Mouse (Mus musculus) forebrain, postnatal 0 days (tissue): ENCODE measurements at regions not wholly inside any gene's neighbourhood (a gene's known extent, or its start where the extent isn't known, plus 50 kb on each side); places are given as distances from the start of the nearest gene placed in this dataset.

Source experiments
- ATAC-seq: fragments of 200-750 bp; cut with Nextera tagmentation; 2 replicates; pipeline ENCODE4 v1.8.0; 2017; ENCODE audit warnings: mild to moderate bottlenecking, moderate library complexity
- DNase-seq: peaks from one replicate; pipeline ENCODE4 v3.0.0-alpha.2; 2015
- H3K27ac ChIP-seq: fragments of 300-500 bp; sonication (generic); 2 replicates; pipeline ENCODE4 v1.5.1; 2014; ENCODE audit warnings: low read depth, mild to moderate bottlenecking, antibody characterized with exemption, low read length, moderate library complexity, mixed read lengths
- H3K27me3 ChIP-seq: fragments of 300-500 bp; sonication (generic); 2 replicates; pipeline ENCODE4 v1.6.1; 2014; ENCODE audit warnings: mild to moderate bottlenecking, low read length, mixed read lengths; ENCODE audit not compliant: insufficient read depth
- H3K36me3 ChIP-seq: fragments of 300-500 bp; sonication (generic); 2 replicates; pipeline ENCODE4 v1.6.1; 2014; ENCODE audit warnings: mild to moderate bottlenecking, moderate library complexity; ENCODE audit not compliant: insufficient read depth
- H3K4me1 ChIP-seq: fragments of 300-500 bp; sonication (generic); 2 replicates; pipeline ENCODE4 v1.6.1; 2014; ENCODE audit warnings: antibody characterized with exemption; ENCODE audit not compliant: insufficient read depth
- H3K4me2 ChIP-seq: fragments of 300-500 bp; sonication (generic); 2 replicates; pipeline ENCODE4 v1.6.1; 2014; ENCODE audit warnings: low read depth, mild to moderate bottlenecking, moderate library complexity
- H3K4me3 ChIP-seq: fragments of 300-500 bp; sonication (generic); 2 replicates; pipeline ENCODE4 v1.5.1; 2014; ENCODE audit warnings: low read depth, low read length, mixed read lengths
- H3K9ac ChIP-seq: fragments of 300-500 bp; sonication (generic); 2 replicates; pipeline ENCODE4 v1.6.1; 2014; ENCODE audit warnings: mild to moderate bottlenecking
- H3K9me3 ChIP-seq: fragments of 300-500 bp; sonication (generic); 2 replicates; pipeline ENCODE4 v1.6.1; 2016; ENCODE audit warnings: low read length
- CTCF ChIP-seq: sonication (generic); IDR thresholded peaks from 2 replicates; pipeline ENCODE4 v1.5.1; 2016; ENCODE audit warnings: antibody characterized with exemption, control low read depth, low read depth
- WGBS: fragments of 180-500 bp; shearing (Covaris S2); extraction: QIAGEN DNeasy Blood & Tissue Kit; methylation state at CpG from one replicate; pipeline ENCODE4 v1.1.7; 2014; 5-methylcytosine and 5-hydroxymethylcytosine counted together

GRCm38 (mm10) chr7:66545184-66545583 lies 117.9 kb upstream of the Aldh1a3 start:
- H3K4me3 ChIP-seq, result no peak overlapping the region
- H3K4me1 ChIP-seq, result no peaks in the 10 kb centered on the region
- no peak overlapping the region for H3K27ac ChIP-seq
- no peak overlapping the region for H3K4me2 ChIP-seq
- 80% methylated on average over 9 of the region's 9 CpGs for WGBS
- ATAC-seq, result no peak
- no peaks in the 10 kb centered on the region for H3K9me3 ChIP-seq
- no peak for TF ChIP-seq CTCF
- H3K27me3 ChIP-seq, result no peaks in the 10 kb centered on the region
- DNase-seq, result no peak
- no peak overlapping the region for H3K9ac ChIP-seq
- H3K36me3 ChIP-seq, result no peaks in the 10 kb centered on the region

DNA sequence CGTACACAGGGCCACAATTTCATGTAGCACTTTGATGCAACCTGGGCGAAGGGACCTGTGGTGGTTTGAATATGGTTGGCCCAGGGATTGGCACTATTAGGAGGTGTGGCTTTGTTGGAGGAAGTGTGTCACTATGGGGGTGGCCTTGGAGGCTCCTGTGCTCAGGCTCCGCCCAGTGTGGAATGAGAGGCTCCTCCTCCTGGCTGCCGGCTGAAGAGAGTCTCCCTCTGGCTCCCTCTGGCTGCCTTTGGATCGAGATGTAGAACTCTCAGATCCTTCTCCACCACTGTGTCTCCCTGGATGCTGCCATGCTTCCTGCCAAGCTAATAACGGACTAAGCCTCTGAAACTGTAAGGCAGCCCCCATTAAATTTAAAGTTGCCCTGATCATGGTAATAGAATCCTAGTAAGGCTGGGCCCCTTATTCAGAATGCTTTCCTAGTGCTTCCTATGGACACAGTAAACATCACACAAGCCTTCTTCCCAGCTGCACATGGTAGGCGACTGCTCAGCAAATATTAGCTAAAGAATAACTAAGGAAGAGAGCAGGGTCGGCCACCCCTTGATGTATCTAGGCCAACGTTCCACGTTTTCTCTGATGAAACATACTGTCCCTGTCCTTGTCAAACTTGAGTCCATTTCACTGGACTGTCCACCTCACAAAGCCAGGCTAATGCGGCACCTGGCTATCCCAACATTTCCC lies 117.2 kb upstream of the Aldh1a3 start:
- DNase-seq (no peak), ATAC-seq (no peak)
- H3K27me3 ChIP-seq, result no peaks in the 10 kb centered on the region
- H3K36me3 ChIP-seq, result no peaks in the 10 kb centered on the region
- no peak overlapping the region for H3K4me3 ChIP-seq
- H3K4me2 ChIP-seq, result no peak overlapping the region
- 83% methylated on average over 11 of the region's 11 CpGs for WGBS
- TF ChIP-seq CTCF, result 0 out of 2 replicates have a peak, but pooled peaks have one; percentile 13
- H3K9ac ChIP-seq, result no peak overlapping the region
- H3K27ac ChIP-seq, result no peak overlapping the region
- H3K4me1 ChIP-seq, result no peaks in the 10 kb centered on the region
- H3K9me3 ChIP-seq, result no peaks in the 10 kb centered on the region

DNA sequence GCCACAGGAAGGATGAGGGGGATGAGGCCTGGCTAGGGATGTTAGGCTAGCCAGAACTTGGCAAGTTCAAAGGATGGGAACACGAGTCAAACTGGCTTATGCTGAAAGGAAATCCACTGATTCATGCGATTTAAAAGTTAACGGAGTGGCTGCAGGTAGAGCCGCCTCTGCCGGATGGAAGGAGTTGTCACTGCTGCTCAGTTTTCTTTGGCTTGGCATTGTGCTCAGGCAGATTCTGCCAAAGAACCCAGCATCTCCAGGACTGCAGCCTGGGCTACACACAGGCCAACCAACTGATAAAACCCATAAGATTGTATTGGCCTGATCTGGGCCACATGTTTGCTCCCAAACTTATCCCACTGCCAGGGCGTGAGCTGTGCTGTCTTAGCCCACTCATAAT lies 105.3 kb upstream of the Aldh1a3 start:
- no peak for TF ChIP-seq CTCF
- H3K36me3 ChIP-seq, result no peaks in the 10 kb centered on the region
- no peaks in the 10 kb centered on the region for H3K9me3 ChIP-seq
- H3K9ac ChIP-seq, result no peak overlapping the region
- ATAC-seq (no peak), DNase-seq (no peak)
- H3K27me3 ChIP-seq, result no peaks in the 10 kb centered on the region
- H3K4me3 ChIP-seq, result no peak overlapping the region
- 84% methylated on average over 6 of the region's 6 CpGs for WGBS
- no peak overlapping the region for H3K4me2 ChIP-seq
- H3K27ac ChIP-seq, result no peak overlapping the region
- H3K4me1 ChIP-seq, result no peaks in the 10 kb centered on the region

- Histone ChIP-seq H3K27me3 (no peaks in the 10 kb centered on the region), H3K4me1 (no peaks in the 10 kb centered on the region), H3K27ac (no peak overlapping the region), H3K36me3 (no peaks in the 10 kb centered on the region), H3K4me3 (no peak overlapping the region), H3K9ac (no peak overlapping the region), H3K9me3 (no peaks in the 10 kb centered on the region), H3K4me2 (no peak overlapping the region)
- no peak for TF ChIP-seq CTCF
- WGBS, result 78% methylated on average over 8 of the region's 8 CpGs
- DNase-seq, result no peak
- ATAC-seq, result no peak
These were observed 104.7 kb upstream of the Aldh1a3 start for GRCm38 (mm10) chr7:66532048-66532447.

GRCm38 (mm10) chr7:66531111-66531510 lies 103.8 kb upstream of the Aldh1a3 start:
- ATAC-seq, result no peak
- no peaks in the 10 kb centered on the region for H3K36me3 ChIP-seq
- H3K9ac ChIP-seq, result no peak overlapping the region
- no peak overlapping the region for H3K27ac ChIP-seq
- 84% methylated on average over 7 of the region's 7 CpGs for WGBS
- no peak for TF ChIP-seq CTCF
- no peaks in the 10 kb centered on the region for H3K27me3 ChIP-seq
- DNase-seq, result no peak
- no peak overlapping the region for H3K4me2 ChIP-seq
- H3K9me3 ChIP-seq, result no peaks in the 10 kb centered on the region
- no peaks in the 10 kb centered on the region for H3K4me1 ChIP-seq
- no peak overlapping the region for H3K4me3 ChIP-seq

DNA sequence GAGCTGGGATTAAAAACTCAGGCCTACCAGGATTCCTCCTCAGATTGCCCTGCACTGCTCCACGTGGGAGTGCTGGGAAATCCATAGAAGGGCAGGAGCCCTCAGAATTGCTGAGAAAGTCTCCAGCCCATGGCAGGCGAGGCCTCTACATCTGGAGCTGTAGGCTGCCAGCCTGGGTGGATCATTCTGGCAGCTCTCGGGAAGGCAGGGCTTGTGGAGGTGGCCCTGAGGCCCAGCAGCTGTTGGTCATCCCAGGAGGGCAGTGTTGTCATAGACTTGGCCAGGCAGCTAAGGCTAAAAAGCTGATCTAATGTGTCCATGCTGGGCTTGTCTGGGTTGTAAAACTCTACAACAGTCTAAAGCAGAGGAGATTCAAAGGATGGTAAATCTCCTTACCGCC lies 101.6 kb upstream of the Aldh1a3 start:
- TF ChIP-seq CTCF, result no peak
- H3K9me3 ChIP-seq, result no peaks in the 10 kb centered on the region
- no peaks in the 10 kb centered on the region for H3K4me1 ChIP-seq
- no peak for DNase-seq
- H3K9ac ChIP-seq, result no peak overlapping the region
- ATAC-seq, result no peak
- H3K4me2 ChIP-seq, result no peak overlapping the region
- no peak overlapping the region for H3K4me3 ChIP-seq
- no peaks in the 10 kb centered on the region for H3K36me3 ChIP-seq
- no peak overlapping the region for H3K27ac ChIP-seq
- H3K27me3 ChIP-seq, result no peaks in the 10 kb centered on the region
- WGBS, result 83% methylated on average over 4 of the region's 4 CpGs

DNA sequence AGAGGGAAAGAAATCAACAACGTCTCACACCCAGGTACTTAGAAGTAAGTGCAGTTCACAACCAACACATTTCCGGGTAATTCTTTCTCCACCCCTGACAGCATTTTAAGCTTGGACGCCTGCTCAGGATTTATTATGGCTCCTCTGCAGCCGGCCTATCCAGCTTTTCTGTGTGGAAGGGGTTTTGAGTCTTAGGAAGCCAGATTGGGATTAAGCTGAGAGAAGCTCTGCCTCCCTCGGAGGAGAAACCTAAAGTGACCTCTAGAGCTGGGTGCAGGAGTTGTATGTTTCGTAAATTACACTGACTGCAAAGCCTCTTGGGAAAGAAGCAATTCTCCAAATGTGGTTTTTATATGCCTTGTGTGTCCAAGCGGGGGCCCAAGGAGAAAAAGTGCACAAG lies 96.6 kb upstream of the Aldh1a3 start:
- 62% methylated on average over 7 of the region's 7 CpGs for WGBS

More for the DNA sequence above, 96.6 kb upstream of the Aldh1a3 start:
- Histone ChIP-seq H3K36me3 (no peaks in the 10 kb centered on the region), H3K4me1 (no peaks in the 10 kb centered on the region), H3K9ac (no peak overlapping the region), H3K9me3 (no peaks in the 10 kb centered on the region), H3K4me2 (no peak overlapping the region), H3K27me3 (no peaks in the 10 kb centered on the region), H3K27ac (no peak overlapping the region), H3K4me3 (no peak overlapping the region)
- ATAC-seq, result no peak
- DNase-seq, result no peak
- TF ChIP-seq CTCF, result no peak
